8 mouse cellular contexts compared by ENCODE assay signal in genomic region chr15:77306547-77307261, GRCm38 (mm10). TPM values are rescaled to one million over a fixed set of nuclear protein-coding genes. Genes with fewer than 3 reads are reported as not detected.
DNase-seq lines count a peak whose midpoint lies in the region; ATAC-seq and TF ChIP-seq lines count a peak whose summit lies in the region.

Rbfox2 (minus strand) TSS chr15:77307004.

- WGBS in cerebellum, adult 2 months, result 1% methylated on average over 90 of the region's 90 CpGs
- WGBS in hindbrain, embryonic 10.5 days, result under 1% methylated on average over 89 of the region's 90 CpGs
- WGBS in lung, embryonic 15.5 days, result under 1% methylated on average over 68 of the region's 90 CpGs

- DNase-seq in Muller cell, postnatal 12 days (ENCODE audit: inconsistent ontology term), result peak; percentile 100
- DNase-seq in cerebellum, adult 2 months, result peak; percentile 94 to 97
- peak; percentile 79 to 84 for DNase-seq in frontal cortex, adult 2 months (ENCODE audit: extremely low spot score in 1 of 2, low spot score in 1 of 2)
- peak; percentile 95 for DNase-seq in hindbrain, embryonic 10.5 days (ENCODE audit: low spot score)
- DNase-seq in layer of hippocampus, adult 9-10 months (ENCODE audit: low spot score), result peak; percentile 59
- peak; percentile 96 for DNase-seq in ovary, postnatal 36 days (ENCODE audit: low spot score)
- peak; percentile 49 to 58 for DNase-seq in thymus, postnatal 36 days

- H3K27ac ChIP-seq in cerebellum, adult 2 months (ENCODE audit: insufficient read depth, low read length), result peak within 1 kb of the TSS; percentile 91
- H3K27ac ChIP-seq in hindbrain, embryonic 10.5 days, result peak within 1 kb of the TSS; percentile 98
- peak within 1 kb of the TSS; percentile 99 for H3K27ac ChIP-seq in lung, embryonic 15.5 days

- TF ChIP-seq CTCF in cerebellum, adult 2 months (IDR thresholded peaks at IDR 0.05; ENCODE audit: borderline replicate concordance, insufficient read depth, low read depth, low read length), result no peak

- peak; percentile 95 for ATAC-seq in lung, embryonic 15.5 days (ENCODE audit: borderline replicate concordance, extremely low read depth, low FRiP score, low TSS enrichment)

- H3K4me3 ChIP-seq in cerebellum, adult 2 months (replicated peaks; ENCODE audit: insufficient read depth, low read depth, low read length), result peak within 1 kb of the TSS; percentile 75
- H3K4me3 ChIP-seq in hindbrain, embryonic 10.5 days, result peak within 1 kb of the TSS; percentile 97
- peak within 1 kb of the TSS; percentile 75 for H3K4me3 ChIP-seq in lung, embryonic 15.5 days

- peak; percentile 89 for TF ChIP-seq POLR2A in cerebellum, adult 2 months (IDR thresholded peaks at IDR 0.05; ENCODE audit: borderline replicate concordance, insufficient read depth, low read length)

- H3K36me3 ChIP-seq in hindbrain, embryonic 10.5 days, result peaks cover 5% of the 10 kb centered on the region; the same call in 1 of the 2 replicates
- H3K36me3 ChIP-seq in lung, embryonic 15.5 days, result no peaks in the 10 kb centered on the region

- H3K27me3 ChIP-seq in cerebellum, adult 2 months (ENCODE audit: control insufficient read depth, insufficient read depth, low read length), result no peaks in the 10 kb centered on the region
- H3K27me3 ChIP-seq in hindbrain, embryonic 10.5 days (ENCODE audit: insufficient read depth, poor library complexity, severe bottlenecking), result peaks cover 23% of the 10 kb centered on the region; the same call in 1 of the 2 replicates
- H3K27me3 ChIP-seq in lung, embryonic 15.5 days, result no peaks in the 10 kb centered on the region

- H3K9ac ChIP-seq in lung, embryonic 15.5 days, result peak within 1 kb of the TSS; percentile 86

- H3K4me2 ChIP-seq in lung, embryonic 15.5 days, result peak within 1 kb of the TSS; percentile 65

- no peaks in the 10 kb centered on the region for H3K9me3 ChIP-seq in hindbrain, embryonic 10.5 days
- H3K9me3 ChIP-seq in lung, embryonic 15.5 days, result no peaks in the 10 kb centered on the region

- H3K4me1 ChIP-seq in cerebellum, adult 2 months (ENCODE audit: control insufficient read depth, insufficient read depth, low read length), result no peaks in the 10 kb centered on the region; the same call in 1 of the 2 replicates
- peaks cover 50% of the 10 kb centered on the region for H3K4me1 ChIP-seq in hindbrain, embryonic 10.5 days (replicated peaks)
- peaks cover 27% of the 10 kb centered on the region for H3K4me1 ChIP-seq in lung, embryonic 15.5 days

RNA-seq across cellular contexts. Expression of gene Rbfox2, which starts in this region (rescaled TPM):
- polyA plus RNA-seq in cerebellum, adult 2 months (2012; rRNA removed), result 177 and 188 TPM in 2 replicates
- polyA plus RNA-seq in frontal cortex, adult 2 months (2012; rRNA removed), result 200 and 212 TPM in 2 replicates
- polyA plus RNA-seq in hindbrain, embryonic 10.5 days (2016; fragmentation: Nextera tagmentation; extraction: Ambion mirVana), result 50.6 and 77.8 TPM in 2 replicates
- 41.8 and 43.3 TPM in 2 replicates for polyA plus RNA-seq in lung, embryonic 15.5 days (2015; fragmentation: Nextera tagmentation; extraction: Ambion mirVana)

Comparison
In these comparisons a context has a peak if more than half of its experiments do, and no peak if none do; other contexts are left out.
1. Peak in every context shown above with its lines: DNase-seq, ATAC-seq, H3K4me3 ChIP-seq and H3K27ac ChIP-seq.